Mouse (Mus musculus) left cerebral cortex, adult 2 months (tissue): ENCODE measurements around the gene Bcl2l14. TPM values are rescaled to one million over a fixed set of nuclear protein-coding genes. Genes with fewer than 3 reads are reported as not detected.
A peak's percentile ranks its signal among the peaks of the same experiment; 100 is the strongest.

Experiments used
- DNase-seq, 2 experiments: peaks; one replicate each; pipeline ENCODE4 v3.0.0; 2021 to 2022; ENCODE audit warnings: low spot score in 2 of 2, mixed read lengths in 1 of 2; ENCODE audit errors: extremely low spot score in 1 of 2
- H3K27ac ChIP-seq: fragments of 200-600 bp; 2 replicates; pipeline ENCODE4 v1.8.1; 2022
- H3K4me3 ChIP-seq: fragments of 200-600 bp; 2 replicates; pipeline ENCODE4 v1.8.1; 2022
- CTCF ChIP-seq: fragments of 200-600 bp; IDR thresholded peaks from 2 replicates; pipeline ENCODE4 v1.8.1; 2022; ENCODE audit warnings: antibody characterized with exemption, mild to moderate bottlenecking, moderate library complexity
- intact Hi-C: fragments of 180-260 bp; cut with DNase I; formaldehyde crosslinking; loops from one replicate; pipeline ENCODE4 v1.15.1; 2025
- total RNA-seq, 2 experiments: library from RNA; stranded (reverse); gene quantifications; 2 replicates each; pipeline ENCODE4 v1.2.3; 2021

The Bcl2l14 gene
- total RNA-seq, 2 experiments from 2014 or later, result not detected

DNA sequence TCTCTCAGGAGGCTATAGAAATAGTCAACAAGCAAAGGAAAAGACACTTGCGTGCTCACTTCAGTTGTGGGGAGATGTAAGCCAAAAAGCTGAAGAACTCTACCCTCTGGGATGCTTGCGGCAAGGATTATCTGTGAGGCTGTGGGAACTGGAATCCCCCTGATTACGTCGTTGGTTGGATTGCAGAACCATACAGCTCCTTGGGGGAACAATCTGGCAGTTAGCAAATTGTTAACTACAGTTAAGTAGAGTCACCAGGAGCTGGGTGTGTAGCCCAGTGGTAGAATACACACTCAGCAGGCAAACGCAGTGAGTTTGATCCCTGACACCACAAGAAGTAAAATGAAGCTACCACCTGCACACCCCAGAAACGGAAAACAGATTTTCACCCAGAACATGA, 37.9 kb downstream of the Bcl2l14 start:
- DNase-seq, result no peak
- H3K27ac ChIP-seq, result no peak overlapping the region
- no peak for TF ChIP-seq CTCF
- no peak overlapping the region for H3K4me3 ChIP-seq
- intact Hi-C loops, result no loop called here

DNA sequence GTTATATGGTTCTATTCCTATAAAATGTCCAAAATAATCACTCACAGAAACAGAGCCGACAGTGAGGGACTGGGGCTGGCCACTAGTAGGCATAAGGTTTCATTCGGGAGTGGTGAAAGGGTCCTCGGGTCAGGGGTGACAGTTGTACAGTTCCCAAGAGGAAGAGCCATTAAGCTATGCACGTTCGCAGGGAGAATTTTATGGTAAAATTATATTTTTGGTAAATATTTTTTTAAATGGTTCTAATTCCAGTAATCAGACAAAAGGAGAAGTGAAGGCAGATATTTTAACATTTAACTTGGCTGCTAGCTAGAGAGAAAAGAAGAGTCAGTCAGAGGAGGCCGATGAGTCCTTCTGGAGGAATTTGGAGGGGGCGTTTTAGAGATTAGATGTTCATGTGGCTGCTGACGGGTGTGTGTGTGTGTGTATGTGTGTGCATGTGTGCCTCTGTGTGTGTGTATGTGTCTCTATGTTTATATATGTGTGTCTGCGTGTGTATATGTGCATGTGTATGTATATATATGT, 38.8 kb downstream of the Bcl2l14 start:
- H3K27ac ChIP-seq, result no peak overlapping the region
- intact Hi-C loops, result no loop called here

DNA sequence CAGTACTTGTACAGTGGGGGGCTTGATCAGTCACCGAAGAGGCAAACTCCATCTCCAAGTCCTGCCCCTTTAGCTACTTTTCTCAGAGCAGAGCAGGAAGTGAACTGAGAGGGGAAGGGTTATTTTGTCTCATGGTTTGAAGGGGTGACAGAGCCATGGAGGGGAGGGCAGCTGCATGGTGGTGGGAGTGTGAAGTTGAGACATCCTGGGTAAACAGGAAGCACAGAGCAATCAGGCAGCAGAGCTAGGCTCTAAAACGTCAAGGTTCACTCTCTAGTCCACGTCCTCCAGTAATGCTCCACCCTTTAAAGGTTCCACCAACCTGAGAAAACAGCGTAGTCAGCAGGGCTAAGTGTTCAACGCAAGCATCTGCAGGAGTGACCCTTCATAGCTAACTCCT, 40.8 kb downstream of the Bcl2l14 start:
- Histone ChIP-seq H3K27ac (no peak overlapping the region), H3K4me3 (no peak overlapping the region)
- intact Hi-C loops, result no loop called here
- no peak for DNase-seq
- TF ChIP-seq CTCF, result no peak

More for the DNA sequence above, 38.8 kb downstream of the Bcl2l14 start:
- no peak for TF ChIP-seq CTCF
- no peak overlapping the region for H3K4me3 ChIP-seq
- no peak for DNase-seq

DNA sequence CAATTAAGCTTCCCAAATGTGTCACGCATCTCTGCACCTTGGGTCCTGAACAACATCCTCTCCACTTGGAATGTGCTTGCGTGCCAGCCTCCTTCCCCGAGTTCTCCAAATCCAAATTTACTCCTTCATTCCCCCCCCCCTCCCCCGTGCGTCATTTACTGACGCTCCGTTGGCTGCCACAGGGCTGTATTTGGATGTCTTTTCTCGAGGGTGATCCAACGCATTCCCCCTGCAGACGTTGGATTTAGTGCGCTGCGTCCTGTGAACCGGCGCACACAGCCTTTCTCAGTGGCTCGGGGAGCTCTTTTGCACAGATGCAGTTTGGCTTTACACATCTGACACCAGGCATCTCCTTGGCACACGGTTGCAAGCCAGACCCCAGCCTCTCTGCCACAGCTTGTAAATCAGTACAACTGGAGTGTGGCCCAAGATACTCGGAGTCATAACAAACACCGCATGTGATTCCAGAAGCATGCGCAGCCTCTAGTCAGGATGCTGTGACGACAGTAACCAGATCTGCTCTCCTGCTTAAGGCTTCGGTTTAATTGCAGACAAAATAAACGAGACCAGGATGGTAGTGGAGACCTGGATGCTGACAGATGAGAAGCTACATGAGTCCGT, 43.4 kb downstream of the Bcl2l14 start:
- peak; percentile 42 to 54 for DNase-seq
- Histone ChIP-seq H3K27ac (peak overlapping the region; percentile 81), H3K4me3 (peak overlapping the region; percentile 41)
- intact Hi-C loops, result loop anchor here (1.0 kb wide), 1 partner anchor 128 kb away; no protein-coding TSS in a partner anchor
- no peak for TF ChIP-seq CTCF

DNA sequence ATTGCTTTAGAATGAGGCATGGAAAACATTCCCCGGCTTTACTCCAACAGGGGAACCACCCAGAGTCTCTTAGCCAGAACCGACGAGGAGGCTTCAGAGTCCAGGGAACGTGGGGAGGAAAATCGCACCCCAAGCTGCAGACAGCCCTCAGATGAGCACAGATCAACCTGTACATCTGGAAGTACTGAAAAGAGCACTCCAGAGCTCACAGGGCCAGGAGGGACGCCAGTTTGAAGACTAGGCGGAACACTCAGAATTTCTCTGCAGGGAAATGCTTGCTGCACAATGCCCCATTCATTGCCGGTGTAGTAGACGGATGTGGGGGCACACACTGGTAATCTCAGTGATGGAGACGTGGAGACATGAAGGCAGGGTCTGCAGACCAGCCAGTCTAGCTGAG, 43.9 kb downstream of the Bcl2l14 start:
- DNase-seq, result no peak
- Histone ChIP-seq H3K4me3 (peak overlapping the region; percentile 41), H3K27ac (peak overlapping the region; percentile 81)
- TF ChIP-seq CTCF, result no peak
- intact Hi-C loops, result no loop called here

DNA sequence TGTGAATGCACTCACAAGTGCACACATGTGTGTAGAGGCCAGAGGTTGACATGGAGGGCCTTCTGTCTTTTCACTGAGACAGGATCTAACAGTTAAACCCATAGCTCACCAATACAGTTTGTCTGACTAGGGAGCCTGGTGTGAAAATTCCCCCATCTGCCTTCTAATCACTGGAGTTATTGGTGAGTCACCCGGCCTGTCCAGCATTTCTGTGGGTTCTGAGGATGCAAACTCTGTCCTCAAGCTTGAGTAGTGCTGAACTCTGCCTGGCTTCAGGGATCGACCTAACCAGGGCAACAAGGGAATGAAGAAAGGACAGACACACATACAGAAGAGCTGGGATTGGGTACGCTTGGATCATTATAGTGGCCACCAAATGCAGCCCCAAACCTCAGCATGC, 45.6 kb downstream of the Bcl2l14 start:
- intact Hi-C loops, result no loop called here
- Histone ChIP-seq H3K27ac (no peak overlapping the region), H3K4me3 (no peak overlapping the region)
- no peak for DNase-seq
- TF ChIP-seq CTCF, result no peak

DNA sequence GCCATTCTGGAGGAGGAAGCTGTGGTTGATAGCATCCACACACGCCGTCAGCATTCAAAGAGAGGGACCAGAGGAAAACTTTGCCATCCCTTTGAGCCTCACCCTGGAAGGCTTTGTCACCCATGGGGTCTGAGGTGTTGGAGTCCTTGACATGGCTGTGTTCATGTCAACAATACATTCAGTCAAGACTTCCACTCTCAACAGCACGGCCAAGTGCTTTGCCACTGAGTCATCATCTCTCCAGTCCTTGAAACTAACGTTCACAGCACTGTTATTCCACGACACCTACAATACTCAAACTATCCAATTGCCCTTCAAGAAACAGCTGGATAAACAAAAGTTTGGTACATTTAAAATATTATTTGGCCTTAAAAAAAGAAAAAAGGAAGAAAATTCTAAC, 46.1 kb downstream of the Bcl2l14 start:
- TF ChIP-seq CTCF, result no peak
- intact Hi-C loops, result no loop called here
- no peak for DNase-seq
- no peak overlapping the region for H3K27ac ChIP-seq
- H3K4me3 ChIP-seq, result no peak overlapping the region

DNA sequence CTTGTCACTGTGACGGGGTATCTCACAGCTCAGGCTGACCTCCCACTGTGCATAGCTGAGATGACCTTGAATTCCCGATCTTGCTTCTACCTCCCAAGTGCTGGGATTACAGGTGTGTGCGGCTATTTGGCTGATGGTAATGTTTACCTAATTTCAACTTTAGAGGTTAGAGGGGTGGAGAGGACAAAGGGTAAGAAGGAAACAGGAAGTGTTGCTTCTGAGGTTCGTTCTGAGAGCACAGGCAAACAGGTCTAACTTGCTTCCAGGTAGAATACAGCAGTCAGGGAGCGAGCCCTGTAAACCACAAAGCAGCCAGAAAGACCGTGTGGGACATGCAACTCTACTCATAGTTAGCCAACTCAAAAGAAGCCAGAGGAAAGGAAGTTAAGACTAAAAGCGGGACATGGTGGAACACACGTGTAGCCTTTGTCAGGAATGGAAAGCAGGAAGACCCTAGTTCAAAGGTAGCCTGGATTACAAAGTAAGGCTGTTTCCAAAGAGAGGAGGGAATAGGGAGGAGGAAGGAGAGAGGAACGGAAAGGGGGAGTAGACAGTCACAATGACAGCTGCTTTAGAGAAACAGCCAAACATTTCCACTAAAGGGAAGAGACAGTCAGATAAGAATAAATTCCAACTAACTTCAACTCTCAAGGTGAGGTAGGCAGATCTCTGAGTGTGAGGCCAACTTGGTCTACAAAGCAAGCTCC, 47.2 kb downstream of the Bcl2l14 start:
- Histone ChIP-seq H3K4me3 (no peak overlapping the region), H3K27ac (no peak overlapping the region)
- DNase-seq, result no peak
- intact Hi-C loops, result no loop called here
- no peak for TF ChIP-seq CTCF

DNA sequence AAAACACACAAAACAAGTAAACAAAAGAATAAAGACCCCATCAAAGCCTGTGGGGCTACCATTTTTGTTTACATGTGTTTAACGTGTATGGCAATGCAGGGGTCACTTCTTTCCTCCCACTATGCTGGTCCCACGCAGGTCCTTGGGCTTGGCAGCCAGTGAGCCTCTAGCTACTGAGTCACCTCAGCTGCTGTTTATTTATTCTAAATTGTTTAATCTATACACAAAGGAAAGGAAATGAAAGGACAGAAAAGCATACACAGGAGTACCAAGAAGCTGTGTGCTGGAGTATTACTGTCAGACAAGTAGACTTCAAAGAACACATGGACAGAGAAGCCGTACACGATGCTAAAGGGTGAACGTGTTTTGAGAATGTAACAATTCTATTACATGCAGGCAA, 47.8 kb downstream of the Bcl2l14 start:
- intact Hi-C loops, result no loop called here
- DNase-seq, result no peak
- TF ChIP-seq CTCF, result no peak
- no peak overlapping the region for H3K4me3 ChIP-seq
- no peak overlapping the region for H3K27ac ChIP-seq

DNA sequence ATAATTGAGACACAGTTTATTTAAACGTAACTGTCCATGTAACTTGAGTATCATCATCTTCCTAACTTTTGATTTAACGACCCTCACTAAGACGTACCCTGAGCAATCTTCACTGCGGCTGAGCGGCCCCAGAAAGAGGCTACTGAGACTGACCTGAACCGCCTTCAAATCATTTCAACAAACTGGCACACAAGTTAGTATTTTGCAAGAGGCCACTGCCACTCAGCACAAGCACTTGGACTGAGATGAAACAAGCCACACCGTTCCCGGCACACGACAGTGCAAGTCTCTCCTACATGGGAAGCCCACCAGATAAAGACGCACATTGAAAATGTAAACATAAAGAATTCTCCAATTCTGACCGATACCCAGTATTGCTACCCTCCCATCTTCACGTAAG, 52.3 kb downstream of the Bcl2l14 start:
- intact Hi-C loops, result no loop called here
- no peak for DNase-seq
- Histone ChIP-seq H3K27ac (no peak overlapping the region), H3K4me3 (no peak overlapping the region)
- no peak for TF ChIP-seq CTCF

DNA sequence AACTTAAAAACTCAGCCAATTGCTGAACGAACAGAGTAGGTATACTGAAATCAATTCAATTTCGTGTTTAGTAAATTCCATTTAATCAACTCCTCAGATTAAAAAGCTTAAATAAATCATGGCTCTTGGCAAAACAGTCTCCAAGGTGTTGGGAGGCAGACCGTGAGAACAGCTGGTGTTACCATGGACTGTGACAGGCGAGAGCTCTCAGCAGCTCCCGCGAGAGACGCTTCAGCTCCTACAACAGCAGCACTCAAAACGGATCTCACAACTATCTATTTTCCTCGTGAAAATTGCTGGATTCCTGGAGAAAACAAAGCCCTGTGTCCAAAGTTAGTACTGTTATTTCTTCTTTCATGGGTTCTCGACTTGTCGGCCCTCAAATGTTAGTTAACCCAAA, 53.8 kb downstream of the Bcl2l14 start:
- DNase-seq, result no peak
- TF ChIP-seq CTCF, result no peak
- H3K27ac ChIP-seq, result no peak overlapping the region; the same call in 1 of the 2 replicates
- intact Hi-C loops, result no loop called here
- H3K4me3 ChIP-seq, result no peak overlapping the region

DNA sequence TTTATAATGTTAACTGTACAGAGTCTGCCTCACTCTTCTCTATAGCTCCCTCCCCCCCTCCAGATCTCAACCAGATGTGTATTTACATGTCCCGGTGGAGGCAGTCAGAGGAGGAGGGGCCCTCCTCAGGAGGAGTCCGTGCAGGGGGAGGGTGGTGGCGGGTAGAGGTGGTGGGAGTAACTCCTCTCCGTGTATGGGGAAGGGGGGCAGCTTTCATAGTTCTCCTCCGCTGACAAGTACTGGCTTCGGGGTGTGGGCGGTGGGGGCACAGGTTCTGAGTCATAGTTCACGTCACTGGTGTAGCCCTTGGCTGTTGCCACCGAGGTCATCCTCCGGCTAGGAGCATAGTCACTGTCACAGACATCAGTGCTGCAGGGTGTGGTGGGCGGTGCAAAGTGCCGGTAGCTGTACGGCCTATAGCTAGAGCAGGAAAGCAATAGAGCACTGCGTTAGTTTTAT, 54.6 kb downstream of the Bcl2l14 start:
- peak; percentile 33 to 42 for DNase-seq
- no peak for TF ChIP-seq CTCF
- Histone ChIP-seq H3K4me3 (no peak overlapping the region), H3K27ac (peak overlapping the region; percentile 32; the same call in 1 of the 2 replicates)
- intact Hi-C loops, result no loop called here
